Mouse (Mus musculus) layer of hippocampus, adult 2 months (tissue): ENCODE results near the gene Spx. TPM values are rescaled to one million over a fixed set of nuclear protein-coding genes. Genes with fewer than 3 reads are reported as not detected.
A peak's percentile ranks its signal among the peaks of the same experiment; 100 is the strongest.

Source experiments
- DNase-seq, 2 experiments: peaks; one replicate each; pipeline ENCODE4 v3.0.0; 2022; ENCODE audit warnings: low spot score in 2 of 2
- H3K27ac ChIP-seq: fragments of 200-600 bp; 2 replicates; pipeline ENCODE4 v1.8.1; 2022
- H3K4me3 ChIP-seq: fragments of 200-600 bp; 2 replicates; pipeline ENCODE4 v1.8.1; 2022; ENCODE audit warnings: mild to moderate bottlenecking
- CTCF ChIP-seq: fragments of 200-600 bp; conservative IDR thresholded peaks from 2 replicates; pipeline ENCODE4 v1.8.1; 2022; ENCODE audit warnings: antibody characterized with exemption, mild to moderate bottlenecking, moderate library complexity
- long read RNA-seq, 2 experiments: library from polyadenylated mRNA; stranded (forward); transcript quantifications; one replicate each; pipeline ENCODE4 v2.0.0; 2021; ENCODE audit warnings: borderline mapping rate in 2 of 2
- total RNA-seq, 2 experiments: library from RNA; stranded (reverse); gene quantifications; 2 replicates each; pipeline ENCODE4 v1.2.3; 2021

The Spx gene
- 1 to 10 TPM; 1.2 to 2.9 TPM for total RNA-seq
- long read RNA-seq, experiment 1: 0 reads
- long read RNA-seq, experiment 2, partial matches to known transcripts: 1 of 1 reads
- long read RNA-seq, experiment 2, other reads (novel, unspliced or antisense): 0 of 1 reads

DNA sequence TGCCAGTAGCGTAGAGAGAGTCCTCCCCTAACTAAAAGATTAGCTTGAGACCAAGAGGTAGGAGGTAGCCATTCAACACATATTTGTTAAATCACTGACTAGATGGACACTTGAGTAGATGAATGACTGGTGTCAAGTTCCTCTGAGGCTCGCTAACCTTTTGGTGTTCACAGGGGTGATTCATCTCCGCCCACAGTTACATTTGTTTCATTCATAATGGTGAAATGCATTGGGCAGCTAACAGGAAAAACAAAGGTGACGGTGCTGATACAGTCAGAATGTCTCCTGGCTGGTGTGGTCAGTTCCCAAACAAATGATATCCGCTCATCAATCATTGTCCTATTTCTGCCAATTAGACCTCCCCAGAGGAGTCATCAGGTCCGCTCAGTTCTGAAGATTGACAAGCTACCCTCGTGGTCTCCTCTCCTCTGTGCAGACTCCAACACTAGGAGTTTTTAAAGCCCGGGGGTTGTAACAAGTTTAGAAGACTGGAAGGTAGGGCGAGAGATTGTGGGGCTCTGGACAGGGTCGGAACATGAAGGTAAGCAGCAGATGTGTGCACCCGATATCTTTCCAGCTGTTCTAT lies at the start of gene Spx:
Gene Spx, plus strand, starts transcription at position 536 of the 586 bp plus-strand sequence.
- DNase-seq: no peak
- H3K4me3 ChIP-seq: no peak within 1 kb of the TSS

DNA sequence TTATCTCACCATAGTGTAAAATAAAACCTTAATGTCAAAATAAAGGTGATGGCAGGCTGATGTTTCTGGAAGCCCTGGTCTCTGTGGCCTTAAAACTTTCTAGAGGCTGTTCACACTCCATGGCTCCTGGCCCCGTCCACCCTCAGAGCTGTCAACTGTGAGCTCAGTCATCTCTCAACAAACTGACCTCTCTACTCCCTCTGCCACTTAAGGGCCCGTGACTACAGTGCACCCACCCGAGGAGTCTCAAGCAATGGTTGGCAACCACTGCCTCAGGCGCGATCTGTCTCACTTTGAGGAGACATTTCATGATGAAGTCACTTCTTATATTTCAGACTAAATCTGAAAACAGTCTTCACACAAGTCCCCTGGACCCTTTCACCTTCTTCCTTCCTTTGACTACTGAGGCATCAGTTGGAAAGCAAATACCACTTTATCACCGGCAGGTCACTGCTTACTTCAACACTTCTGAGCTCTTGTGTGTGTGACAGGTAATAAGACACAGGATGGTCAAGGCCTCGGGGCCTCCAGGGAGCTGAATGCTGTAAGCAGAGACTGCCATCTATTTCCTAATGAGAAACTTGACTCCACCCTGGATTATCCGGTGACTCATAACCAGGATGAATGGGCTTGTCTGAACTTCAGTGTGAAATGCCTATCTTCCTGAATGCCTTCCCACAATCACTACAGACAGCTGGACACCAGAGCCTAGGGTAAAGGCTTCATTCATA lies 47.3 kb upstream of the Spx start:
- TF ChIP-seq CTCF: no peak
- no peak for DNase-seq
- Histone ChIP-seq H3K4me3 (no peak overlapping the region), H3K27ac (no peak overlapping the region)

More for the DNA sequence above, at the start of gene Spx:
- no peak for TF ChIP-seq CTCF
- H3K27ac ChIP-seq: no peak within 1 kb of the TSS

DNA sequence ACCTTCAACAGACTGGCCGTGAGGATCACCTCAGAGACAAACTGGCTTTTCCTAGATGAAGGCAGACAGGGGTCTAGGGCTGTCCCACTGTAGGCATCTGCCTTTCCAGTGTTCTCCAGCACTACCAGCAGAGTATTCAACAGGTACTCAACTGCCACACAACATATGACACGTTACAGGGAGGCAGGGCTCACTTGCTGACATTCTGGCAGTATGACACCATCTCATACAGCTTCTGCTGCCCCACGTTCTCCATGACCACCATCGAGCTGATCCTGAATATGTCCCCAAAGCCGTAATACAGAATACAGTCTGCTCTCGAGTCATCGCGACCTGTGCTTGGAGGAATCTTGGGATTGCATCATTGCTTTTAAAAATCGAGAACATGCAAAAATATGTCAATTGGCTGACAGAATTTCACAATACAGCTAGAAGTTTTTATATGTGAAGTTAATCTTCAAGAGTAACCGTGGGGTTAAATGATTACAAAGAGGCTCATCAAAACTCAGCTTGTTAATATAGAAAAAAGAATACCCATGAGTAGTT lies 46.7 kb upstream of the Spx start:
- no peak for DNase-seq
- no peak for TF ChIP-seq CTCF
- H3K27ac ChIP-seq: no peak overlapping the region

DNA sequence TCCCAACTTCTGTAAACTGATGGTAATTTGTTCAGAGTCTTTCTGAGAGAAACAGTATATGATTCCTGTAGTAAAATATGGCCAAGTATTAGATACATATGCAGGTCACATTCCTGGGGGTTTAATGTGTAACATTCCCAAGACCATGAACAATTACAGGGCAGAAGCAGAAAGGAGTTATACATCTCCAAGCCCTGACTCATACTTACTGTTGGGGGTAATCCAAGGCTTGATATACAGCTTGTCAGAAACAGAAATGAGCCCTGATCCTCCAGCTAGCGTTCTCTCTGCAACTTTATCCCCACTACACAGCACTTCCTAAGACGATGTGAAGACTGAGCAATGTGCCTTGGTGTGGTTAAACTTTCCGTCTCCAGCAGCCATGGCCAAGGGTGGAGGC lies 45.7 kb upstream of the Spx start:
- no peak overlapping the region for H3K27ac ChIP-seq
- TF ChIP-seq CTCF: no peak
- no peak overlapping the region for H3K4me3 ChIP-seq
- no peak for DNase-seq

More for the DNA sequence above, 46.7 kb upstream of the Spx start:
- no peak overlapping the region for H3K4me3 ChIP-seq

DNA sequence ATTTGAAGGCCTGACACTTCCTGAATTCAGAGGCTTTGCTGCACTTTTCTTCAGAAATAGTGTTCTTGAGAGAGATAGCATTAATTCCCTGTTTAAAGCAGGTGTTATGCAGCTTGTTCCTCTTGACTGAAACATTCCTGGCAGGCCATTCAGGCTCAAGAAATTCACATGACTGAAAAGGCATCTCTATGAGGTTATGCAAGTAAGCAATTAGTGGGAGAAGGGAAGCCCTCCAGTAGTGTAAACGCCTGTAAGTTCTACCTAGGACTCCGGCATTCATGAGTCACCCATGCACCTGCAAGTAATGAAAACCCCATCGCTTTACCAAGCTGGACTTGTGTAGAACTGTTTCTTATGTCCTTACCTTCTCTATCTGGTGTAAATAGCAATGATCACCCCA lies 43.7 kb upstream of the Spx start:
- DNase-seq: no peak
- no peak for TF ChIP-seq CTCF
- Histone ChIP-seq H3K27ac (no peak overlapping the region), H3K4me3 (no peak overlapping the region)

DNA sequence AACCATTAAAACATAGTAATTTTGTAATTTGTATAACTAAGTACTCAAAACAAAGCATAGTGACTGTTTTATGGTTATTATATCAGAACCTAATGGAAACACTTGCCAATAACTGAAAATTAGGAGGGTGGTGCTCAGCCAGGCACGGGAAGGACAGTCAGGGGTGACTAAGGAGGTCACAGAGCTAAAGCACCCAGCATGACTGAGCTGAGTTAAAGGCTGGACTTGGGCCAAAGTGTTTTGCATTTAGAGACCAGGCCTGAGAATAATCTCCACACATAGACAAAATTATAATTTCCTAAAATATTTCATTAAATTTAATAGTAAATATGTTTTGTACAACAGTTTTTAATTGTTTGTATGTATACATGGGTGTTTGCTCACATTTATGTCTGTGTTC lies 36.2 kb upstream of the Spx start:
- H3K27ac ChIP-seq: no peak overlapping the region
- no peak for DNase-seq
- TF ChIP-seq CTCF: no peak
- no peak overlapping the region for H3K4me3 ChIP-seq

DNA sequence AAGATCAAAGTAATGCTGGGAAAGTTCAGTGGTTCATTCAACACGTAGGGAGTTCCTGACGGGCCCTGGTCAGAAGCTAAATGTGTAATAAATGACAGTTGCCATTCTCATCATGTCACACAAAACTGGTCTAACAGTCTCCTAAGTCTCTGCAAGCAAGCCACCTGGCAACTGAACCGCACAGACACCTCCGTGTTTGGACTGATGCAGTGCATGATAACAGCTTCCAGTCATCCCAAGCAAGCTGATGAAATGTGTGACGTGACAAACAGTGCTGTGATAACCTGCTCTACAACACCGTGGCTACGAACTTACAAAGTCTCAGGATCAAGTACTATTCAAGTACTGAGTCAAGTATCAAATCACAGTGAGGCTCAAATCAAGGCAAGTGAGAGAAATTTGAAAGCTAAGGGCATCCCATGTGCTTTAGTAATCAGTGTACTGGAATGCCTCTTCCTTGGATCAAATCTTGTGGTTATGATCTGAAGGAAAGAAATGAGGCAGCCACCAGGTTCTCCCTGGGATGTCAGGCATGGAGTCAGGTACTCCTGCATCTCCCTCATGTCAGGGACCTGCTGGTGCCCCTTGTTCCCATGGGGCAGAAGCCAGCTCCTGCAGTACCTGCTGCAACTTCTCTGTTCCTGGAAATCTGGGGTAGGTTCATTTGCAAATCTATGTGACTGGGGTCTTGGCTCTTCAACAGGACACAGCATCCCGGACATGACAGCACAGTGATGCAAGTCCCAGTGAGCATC lies 34.5 kb upstream of the Spx start:
- no peak for DNase-seq
- TF ChIP-seq CTCF: no peak
- Histone ChIP-seq H3K4me3 (no peak overlapping the region), H3K27ac (no peak overlapping the region)

DNA sequence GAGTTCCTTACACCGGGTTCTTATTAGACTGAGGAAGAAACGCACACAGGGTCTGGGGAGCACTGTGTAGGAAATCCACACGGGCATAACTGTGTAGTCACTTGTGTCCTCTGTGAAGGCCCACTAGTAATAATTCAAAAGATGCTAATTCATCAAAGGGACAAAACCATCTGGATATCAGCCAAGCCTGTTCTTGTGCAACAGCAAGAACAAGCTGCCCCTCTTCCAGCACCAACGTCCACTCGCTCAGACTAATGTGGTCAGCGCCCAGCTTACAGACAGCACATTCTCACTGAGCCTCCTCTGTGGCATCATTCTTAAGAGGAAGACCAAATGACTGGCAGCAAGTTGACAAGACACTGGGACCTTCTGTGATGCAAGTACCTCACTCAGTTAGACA lies 33.3 kb upstream of the Spx start:
- no peak overlapping the region for H3K27ac ChIP-seq
- DNase-seq: no peak
- no peak for TF ChIP-seq CTCF

DNA sequence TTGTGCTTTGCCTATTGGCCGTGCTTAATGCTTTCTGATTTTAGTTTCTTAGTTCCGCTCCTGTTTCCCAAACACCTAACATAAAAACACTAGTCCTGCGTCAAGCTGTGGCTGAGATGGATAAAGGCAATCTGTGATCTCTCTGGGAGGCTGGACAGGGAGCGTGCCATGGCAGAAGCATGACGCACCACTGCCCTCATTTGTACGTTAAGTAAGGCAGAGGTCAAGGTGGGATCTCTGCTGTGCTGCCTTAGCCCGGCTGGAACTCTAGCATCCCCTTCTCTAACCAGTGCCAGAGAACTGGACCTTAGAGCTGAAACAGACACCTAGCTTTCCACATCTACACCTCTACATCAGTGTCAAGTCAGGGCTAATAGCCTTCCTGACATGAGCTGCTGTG lies 31.6 kb upstream of the Spx start:
- Histone ChIP-seq H3K4me3 (no peak overlapping the region), H3K27ac (no peak overlapping the region)
- no peak for DNase-seq
- no peak for TF ChIP-seq CTCF

More for the DNA sequence above, 33.3 kb upstream of the Spx start:
- no peak overlapping the region for H3K4me3 ChIP-seq

DNA sequence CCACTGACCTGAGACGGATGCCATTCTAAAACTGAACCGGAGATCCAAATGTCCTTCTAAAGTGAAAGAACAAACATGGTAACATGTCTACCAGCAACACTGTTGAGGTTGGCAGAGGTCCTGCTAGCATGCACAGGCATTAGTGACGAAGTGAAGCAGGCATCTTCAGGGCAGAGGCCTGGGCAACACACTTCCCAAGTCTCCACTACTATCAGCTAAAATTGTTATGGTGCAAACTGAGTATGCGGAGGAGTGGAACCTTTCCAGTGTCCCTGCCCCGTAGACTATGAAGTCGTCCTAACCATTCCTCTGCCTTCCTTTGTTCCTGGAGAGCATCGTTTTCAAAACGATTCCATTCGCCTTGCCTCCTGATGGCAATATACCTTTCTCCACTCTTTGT lies 28.7 kb upstream of the Spx start:
- no peak for DNase-seq
- H3K4me3 ChIP-seq: no peak overlapping the region
- H3K27ac ChIP-seq: no peak overlapping the region
- TF ChIP-seq CTCF: no peak

DNA sequence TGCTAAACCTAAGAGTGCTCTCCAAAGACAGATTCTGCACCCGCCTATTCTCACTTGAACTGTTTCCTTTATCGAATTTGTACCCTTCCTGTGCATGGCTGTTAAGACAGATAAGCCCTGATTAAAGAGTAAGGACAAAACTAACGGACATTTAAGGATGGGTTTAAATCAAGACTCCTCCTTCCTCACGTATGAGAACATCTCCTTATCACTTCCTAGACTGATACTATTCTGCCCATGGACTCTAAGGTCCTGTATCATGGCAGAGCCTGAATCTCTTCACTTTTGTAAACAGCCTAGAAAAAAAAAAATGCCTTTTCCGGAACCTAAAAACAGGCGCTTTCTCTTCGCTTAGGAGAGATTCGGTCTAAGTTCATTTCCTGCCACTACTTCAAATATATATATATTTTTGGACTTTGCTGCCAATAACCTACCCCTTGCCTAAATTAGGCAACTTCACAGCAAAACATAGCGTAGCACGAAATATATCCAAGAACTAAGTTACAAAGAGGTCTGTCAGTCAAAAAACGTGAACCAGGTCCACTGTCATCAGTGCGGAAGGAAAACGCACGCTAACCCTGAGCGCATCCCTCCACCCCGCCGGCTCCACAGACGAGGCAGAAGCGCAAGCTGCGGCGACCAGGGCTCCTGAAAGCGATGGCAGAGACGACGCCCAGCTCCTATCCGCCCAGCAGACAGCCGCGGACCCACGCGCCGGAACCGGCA lies 26.8 kb upstream of the Spx start:
- Histone ChIP-seq H3K27ac (peak overlapping the region; percentile 73), H3K4me3 (peak overlapping the region; percentile 80)
- no peak for TF ChIP-seq CTCF
- no peak for DNase-seq

DNA sequence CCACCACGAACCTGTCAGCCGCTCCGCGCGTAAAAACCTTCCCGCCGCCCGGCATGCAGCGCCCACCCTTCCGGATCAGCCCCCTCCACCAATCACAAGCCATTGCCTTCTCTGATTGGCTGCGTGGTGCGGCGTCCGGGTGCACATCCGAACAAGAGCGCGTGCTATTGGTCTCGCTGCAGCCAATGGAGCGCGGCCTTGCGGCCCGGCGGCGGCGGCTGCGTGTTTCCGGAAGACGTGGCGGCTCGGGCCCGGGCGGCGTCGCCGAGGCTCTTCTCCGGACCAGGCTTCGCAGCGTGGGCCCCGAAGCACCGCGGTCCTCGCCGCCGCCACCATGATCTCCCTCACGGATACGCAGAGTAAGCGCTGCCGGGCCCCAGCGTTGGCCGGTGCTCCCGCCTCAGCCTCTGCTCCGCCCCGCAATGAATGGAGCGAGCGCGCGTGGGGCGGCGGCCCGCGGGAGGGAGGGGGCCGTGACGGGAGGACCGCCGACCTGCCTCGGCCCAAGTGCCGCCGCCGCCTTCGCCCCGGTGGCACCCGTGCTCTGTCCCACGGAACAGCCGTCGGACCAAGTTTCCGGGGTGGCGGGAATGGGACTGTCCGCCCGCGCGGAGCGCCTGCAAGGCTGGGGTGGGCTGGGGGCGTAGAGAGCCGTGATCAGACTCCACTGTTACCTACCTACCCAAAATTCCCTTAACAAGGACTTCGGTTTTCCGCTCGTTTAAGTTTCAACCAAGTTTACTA lies 26.1 kb upstream of the Spx start, which contains the start of the genes Recql and Golt1b:
Gene Recql, minus strand, starts transcription at position 77 of the 744 bp plus-strand sequence.
Gene Golt1b, plus strand, starts transcription at position 211 of the 744 bp plus-strand sequence.
- peak within 1 kb of the TSS; percentile 80 for H3K4me3 ChIP-seq
- DNase-seq: peak; percentile 98 to 99
- peak within 1 kb of the TSS; percentile 87 for H3K27ac ChIP-seq

More for the DNA sequence above, 26.1 kb upstream of the Spx start, which contains the start of the genes Recql and Golt1b:
- no peak for TF ChIP-seq CTCF
